Mouse (Mus musculus) heart, embryonic 11.5 days (tissue): ENCODE measurements around the gene 4933417A18Rik. TPM values are rescaled to one million over a fixed set of nuclear protein-coding genes. Genes with fewer than 3 reads are reported as not detected.
A peak's percentile ranks its signal among the peaks of the same experiment; 100 is the strongest.
"Not testable (repeated sequence)": the region's sequence is repeated elsewhere in the genome, so short reads cannot be mapped to it uniquely, and the experiment has no call there.

Experiments used
- ATAC-seq: fragments of 200-750 bp; cut with Nextera tagmentation; replicated peaks from 2 replicates; pipeline ENCODE4 v1.8.0; 2017; ENCODE audit warnings: moderate library complexity; ENCODE audit not compliant: insufficient number of reproducible peaks, low FRiP score, low TSS enrichment
- H3K27ac ChIP-seq: fragments of 300-500 bp; sonication (generic); 2 replicates; pipeline ENCODE4 v1.5.1; 2014; ENCODE audit warnings: mild to moderate bottlenecking, low read depth, low read length
- H3K27me3 ChIP-seq: fragments of 300-500 bp; sonication (generic); 2 replicates; pipeline ENCODE4 v1.6.1; 2014; ENCODE audit warnings: mild to moderate bottlenecking, low read length, mixed read lengths; ENCODE audit not compliant: control insufficient read depth, insufficient read depth
- H3K36me3 ChIP-seq: fragments of 300-500 bp; sonication (generic); 2 replicates; pipeline ENCODE4 v1.6.1; 2014; ENCODE audit warnings: mild to moderate bottlenecking, low read length, moderate library complexity, mixed read lengths; ENCODE audit not compliant: control insufficient read depth, insufficient read depth
- H3K4me1 ChIP-seq: fragments of 300-500 bp; sonication (generic); 2 replicates; pipeline ENCODE4 v1.6.1; 2014; ENCODE audit warnings: low read length; ENCODE audit not compliant: control insufficient read depth, insufficient read depth
- H3K4me2 ChIP-seq: fragments of 300-500 bp; sonication (generic); 2 replicates; pipeline ENCODE4 v1.6.1; 2014; ENCODE audit warnings: mild to moderate bottlenecking, moderate library complexity
- H3K4me3 ChIP-seq: fragments of 300-500 bp; sonication (generic); 2 replicates; pipeline ENCODE4 v1.5.1; 2014; ENCODE audit warnings: low read depth, low read length
- H3K9ac ChIP-seq: fragments of 300-500 bp; sonication (generic); 2 replicates; pipeline ENCODE4 v1.6.1; 2014; ENCODE audit warnings: mild to moderate bottlenecking, low read depth, low read length, moderate library complexity
- H3K9me3 ChIP-seq: fragments of 300-500 bp; sonication (generic); replicated peaks from 2 replicates; pipeline ENCODE4 v1.6.1; 2016; ENCODE audit warnings: low read length; ENCODE audit not compliant: control insufficient read depth
- WGBS: fragments of 180-500 bp; shearing (Covaris S2); extraction: QIAGEN DNeasy Blood & Tissue Kit; methylation state at CpG from one replicate; pipeline ENCODE4 v1.1.7; 2014; ENCODE audit not compliant: insufficient replicate concordance; 5-methylcytosine and 5-hydroxymethylcytosine counted together
- polyA plus RNA-seq: library from polyadenylated mRNA; unstranded; fragments of >200 nt; fragmentation: Nextera tagmentation; extraction: Ambion mirVana; gene quantifications from 2 replicates; pipeline ENCODE4 v1.2.1, GENCODE M21; 2014

Gene 4933417A18Rik
- not detected in 2 replicates for polyA plus RNA-seq

GRCm38 (mm10) chr13:34924210-34924609 lies at the start of gene 4933417A18Rik, which contains the start of gene Fam217a:
Gene 4933417A18Rik, plus strand, starts transcription at chr13:34924409.
Gene Fam217a, minus strand, starts transcription at chr13:34924310.
- H3K4me3 ChIP-seq, result no peak within 1 kb of the TSS
- no peak for ATAC-seq
- 79% methylated on average over 4 of the region's 4 CpGs for WGBS
- no peaks in the 10 kb centered on the region for H3K36me3 ChIP-seq
- H3K9me3 ChIP-seq, result no peaks in the 10 kb centered on the region
- H3K27me3 ChIP-seq, result no peaks in the 10 kb centered on the region
- H3K9ac ChIP-seq, result no peak within 1 kb of the TSS
- no peak within 1 kb of the TSS for H3K4me2 ChIP-seq
- no peaks in the 10 kb centered on the region for H3K4me1 ChIP-seq
- H3K27ac ChIP-seq, result no peak within 1 kb of the TSS

GRCm38 (mm10) chr13:34874736-34875135 lies 49.5 kb upstream of the 4933417A18Rik start:
- H3K9ac ChIP-seq, result peak overlapping the region; percentile 96
- not testable (repeated sequence) for H3K27me3 ChIP-seq, H3K36me3 ChIP-seq, H3K9me3 ChIP-seq, ATAC-seq
- H3K4me1 ChIP-seq, result peaks cover 14% of the 10 kb centered on the region
- peak overlapping the region; percentile 86 for H3K4me3 ChIP-seq
- 18% methylated on average over 13 of the region's 13 CpGs for WGBS
- H3K4me2 ChIP-seq, result peak overlapping the region; percentile 73
- peak overlapping the region; percentile 99 for H3K27ac ChIP-seq

- ATAC-seq, result peak; percentile 78
- no peaks in the 10 kb centered on the region for H3K36me3 ChIP-seq
- peak within 1 kb of the TSS; percentile 99 for H3K27ac ChIP-seq
- H3K4me1 ChIP-seq, result peaks cover 14% of the 10 kb centered on the region
- peak within 1 kb of the TSS; percentile 73 for H3K4me2 ChIP-seq
- H3K9me3 ChIP-seq, result no peaks in the 10 kb centered on the region
- H3K4me3 ChIP-seq, result peak within 1 kb of the TSS; percentile 86
- no peaks in the 10 kb centered on the region for H3K27me3 ChIP-seq
- peak within 1 kb of the TSS; percentile 96 for H3K9ac ChIP-seq
- WGBS, result under 1% methylated on average over 40 of the region's 40 CpGs
These were observed 49.0 kb upstream of the 4933417A18Rik start, which contains the start of gene Prpf4b for GRCm38 (mm10) chr13:34875166-34875710. Gene Prpf4b, plus strand, starts transcription at chr13:34875302.

- under 1% methylated on average over 48 of the region's 50 CpGs for WGBS
- ATAC-seq, result peak; percentile 43; the same call in 1 of the 2 replicates
- H3K4me1 ChIP-seq, result peaks cover 14% of the 10 kb centered on the region
- H3K9ac ChIP-seq, result peak overlapping the region; percentile 96
- peak overlapping the region; percentile 99 for H3K27ac ChIP-seq
- no peaks in the 10 kb centered on the region for H3K27me3 ChIP-seq
- H3K4me3 ChIP-seq, result peak overlapping the region; percentile 86
- H3K9me3 ChIP-seq, result no peaks in the 10 kb centered on the region
- H3K36me3 ChIP-seq, result no peaks in the 10 kb centered on the region; the same call in 1 of the 2 replicates
- peak overlapping the region; percentile 73 for H3K4me2 ChIP-seq
These were observed 48.3 kb upstream of the 4933417A18Rik start for GRCm38 (mm10) chr13:34875741-34876445.

- Histone ChIP-seq H3K9me3 (no peaks in the 10 kb centered on the region), H3K4me3 (peak overlapping the region; percentile 86), H3K9ac (peak overlapping the region; percentile 96), H3K36me3 (no peaks in the 10 kb centered on the region; the same call in 1 of the 2 replicates), H3K4me2 (peak overlapping the region; percentile 73), H3K4me1 (peaks cover 14% of the 10 kb centered on the region), H3K27ac (0 out of 2 replicates have a peak overlapping the region, but pooled peaks have one; percentile 99), H3K27me3 (no peaks in the 10 kb centered on the region)
- ATAC-seq, result no peak
- WGBS, result 8% methylated on average over 3 of the region's 3 CpGs
These were observed 47.7 kb upstream of the 4933417A18Rik start for GRCm38 (mm10) chr13:34876481-34876880.

- H3K27me3 ChIP-seq, result no peaks in the 10 kb centered on the region
These were observed 31.3 kb upstream of the 4933417A18Rik start for GRCm38 (mm10) chr13:34892871-34893270.

GRCm38 (mm10) chr13:34914614-34915013 lies 9.6 kb upstream of the 4933417A18Rik start:
- Histone ChIP-seq H3K9me3 (no peaks in the 10 kb centered on the region), H3K36me3 (no peaks in the 10 kb centered on the region), H3K9ac (no peak overlapping the region), H3K4me2 (no peak overlapping the region), H3K27ac (no peak overlapping the region), H3K4me3 (no peak overlapping the region), H3K4me1 (peaks cover 4% of the 10 kb centered on the region; the same call in 1 of the 2 replicates), H3K27me3 (no peaks in the 10 kb centered on the region)
- no peak for ATAC-seq
- 82% methylated on average over 9 of the region's 9 CpGs for WGBS

More at GRCm38 (mm10) chr13:34892871-34893270, 31.3 kb upstream of the 4933417A18Rik start:
- no peak overlapping the region for H3K27ac ChIP-seq
- H3K4me2 ChIP-seq, result no peak overlapping the region
- H3K9ac ChIP-seq, result no peak overlapping the region
- no peaks in the 10 kb centered on the region for H3K4me1 ChIP-seq
- 89% methylated on average over 1 of the region's 1 CpGs for WGBS
- no peaks in the 10 kb centered on the region for H3K9me3 ChIP-seq
- no peak for ATAC-seq
- peaks cover 36% of the 10 kb centered on the region for H3K36me3 ChIP-seq
- H3K4me3 ChIP-seq, result no peak overlapping the region

GRCm38 (mm10) chr13:34916520-34917167 lies 7.6 kb upstream of the 4933417A18Rik start:
- H3K4me3 ChIP-seq, result peak overlapping the region; percentile 32
- no peaks in the 10 kb centered on the region for H3K27me3 ChIP-seq
- H3K9me3 ChIP-seq, result no peaks in the 10 kb centered on the region
- WGBS, result 28% methylated on average over 37 of the region's 37 CpGs
- ATAC-seq, result peak; percentile 46; the same call in 1 of the 2 replicates
- H3K27ac ChIP-seq, result no peak overlapping the region
- peak overlapping the region; percentile 68 for H3K4me2 ChIP-seq
- H3K9ac ChIP-seq, result peak overlapping the region; percentile 43; the same call in 1 of the 2 replicates
- no peaks in the 10 kb centered on the region for H3K36me3 ChIP-seq
- H3K4me1 ChIP-seq, result peaks cover 4% of the 10 kb centered on the region; the same call in 1 of the 2 replicates
